Mouse (Mus musculus): ENCODE data around the gene Eloa.
"Not testable (repeated sequence)": the region's sequence is repeated elsewhere in the genome, so short reads cannot be mapped to it uniquely, and the experiment has no call there.

Gene Eloa

GRCm38 (mm10) chr4:135985193-135985592 lies 36.4 kb downstream of the Eloa start:
- no peak for DNase-seq (ENCODE audit: inconsistent age in 2 of 2, low spot score in 1 of 2)

GRCm38 (mm10) chr4:135984556-135984955 lies 37.0 kb downstream of the Eloa start:
- no peak for DNase-seq (ENCODE audit: inconsistent age in 2 of 2, low spot score in 1 of 2)

GRCm38 (mm10) chr4:135981524-135982063 lies 40.0 kb downstream of the Eloa start:
- no peak for DNase-seq (ENCODE audit: inconsistent age in 2 of 2, low spot score in 1 of 2)

GRCm38 (mm10) chr4:135980223-135980622 lies 41.3 kb downstream of the Eloa start:
- not testable (repeated sequence) for DNase-seq (ENCODE audit: inconsistent age in 2 of 2, low spot score in 1 of 2)

- peak in 1 of 2 experiments; percentile 21 for DNase-seq (ENCODE audit: inconsistent age in 2 of 2, low spot score in 1 of 2)
Observed at GRCm38 (mm10) chr4:135976146-135976545, 45.4 kb downstream of the Eloa start.

- peak; percentile 46 to 67 for DNase-seq (ENCODE audit: inconsistent age in 2 of 2, low spot score in 1 of 2)
Observed at GRCm38 (mm10) chr4:135972911-135973811, 48.4 kb downstream of the Eloa start.

- DNase-seq (ENCODE audit: inconsistent age in 2 of 2, low spot score in 1 of 2) = peak; percentile 92 to 96
Observed at GRCm38 (mm10) chr4:135972556-135972906, 49.0 kb downstream of the Eloa start, which contains the start of gene Lypla2. Gene Lypla2 (minus strand): TSS chr4:135972626.

- DNase-seq (ENCODE audit: inconsistent age in 2 of 2, low spot score in 1 of 2) = peak in 1 of 2 experiments; percentile 32
Observed at GRCm38 (mm10) chr4:135971805-135972555, 49.6 kb downstream of the Eloa start.

- DNase-seq (ENCODE audit: inconsistent age in 2 of 2, low spot score in 1 of 2) = peak in 1 of 2 experiments; percentile 22
Observed at GRCm38 (mm10) chr4:135970585-135970984, 51.0 kb downstream of the Eloa start.

GRCm38 (mm10) chr4:135969070-135969750 lies 52.4 kb downstream of the Eloa start:
- DNase-seq (ENCODE audit: inconsistent age in 2 of 2, low spot score in 1 of 2) = peak in 1 of 2 experiments; percentile 14

- DNase-seq (ENCODE audit: inconsistent age in 2 of 2, low spot score in 1 of 2) = peak; percentile 25 to 37
Observed at GRCm38 (mm10) chr4:135968271-135968869, 53.2 kb downstream of the Eloa start.

- peak in 1 of 2 experiments; percentile 42 for DNase-seq (ENCODE audit: inconsistent age in 2 of 2, low spot score in 1 of 2)
Observed at GRCm38 (mm10) chr4:135967086-135967760, 54.3 kb downstream of the Eloa start.

- peak in 1 of 2 experiments; percentile 35 for DNase-seq (ENCODE audit: inconsistent age in 2 of 2, low spot score in 1 of 2)
Observed at GRCm38 (mm10) chr4:135966283-135966682, 55.3 kb downstream of the Eloa start.

GRCm38 (mm10) chr4:135965113-135965512 lies 56.5 kb downstream of the Eloa start:
- peak in 1 of 2 experiments; percentile 39 for DNase-seq (ENCODE audit: inconsistent age in 2 of 2, low spot score in 1 of 2)

GRCm38 (mm10) chr4:135964426-135964825 lies 57.1 kb downstream of the Eloa start:
- peak; percentile 85 to 87 for DNase-seq (ENCODE audit: inconsistent age in 2 of 2, low spot score in 1 of 2)

- DNase-seq (ENCODE audit: inconsistent age in 2 of 2, low spot score in 1 of 2) = peak; percentile 95 to 98
Observed at GRCm38 (mm10) chr4:135963457-135964193, 57.9 kb downstream of the Eloa start, which contains the start of gene Gale. Gene Gale (plus strand): TSS chr4:135963727.

GRCm38 (mm10) chr4:135962946-135963345 lies 58.6 kb downstream of the Eloa start:
- no peak for DNase-seq (ENCODE audit: inconsistent age in 2 of 2, low spot score in 1 of 2)

GRCm38 (mm10) chr4:135962198-135962597 lies 59.4 kb downstream of the Eloa start:
- peak in 1 of 2 experiments; percentile 49 for DNase-seq (ENCODE audit: inconsistent age in 2 of 2, low spot score in 1 of 2)

- DNase-seq (ENCODE audit: inconsistent age in 2 of 2, low spot score in 1 of 2) = peak in 1 of 2 experiments; percentile 46
Observed at GRCm38 (mm10) chr4:135961709-135962108, 59.9 kb downstream of the Eloa start.

All from adrenal gland, adult (tissue).